Mouse (Mus musculus) myocyte (in vitro differentiated cells): ENCODE data around the gene Efcab11.

Experiments used
- MAX ChIP-seq: IDR thresholded peaks from one replicate; pipeline ENCODE4 v1.6.1; 2011; ENCODE audit warnings: low read depth, mild to moderate bottlenecking, control low read depth
- MYOG ChIP-seq, 3 experiments: IDR thresholded peaks; one replicate each; pipeline ENCODE4 v1.6.1; 2011; ENCODE audit warnings: control low read depth in 2 of 3, low read depth in 2 of 3, mild to moderate bottlenecking in 2 of 3; ENCODE audit not compliant: insufficient read length in 2 of 3, control insufficient read depth in 1 of 3, insufficient read depth in 1 of 3
- POLR2A ChIP-seq: IDR thresholded peaks from one replicate; pipeline ENCODE4 v1.6.1; 2011; ENCODE audit warnings: low read depth, mild to moderate bottlenecking, control low read depth, moderate library complexity; ENCODE audit not compliant: insufficient read length
- POLR2AphosphoS2 ChIP-seq: IDR thresholded peaks from one replicate; pipeline ENCODE4 v1.6.1; 2011; ENCODE audit warnings: low read depth, control low read depth; ENCODE audit not compliant: insufficient read length
- SRF ChIP-seq: IDR thresholded peaks from one replicate; pipeline ENCODE4 v1.6.1; 2011; ENCODE audit warnings: low read depth; ENCODE audit not compliant: control insufficient read depth, insufficient read length
- TCF12 ChIP-seq: IDR thresholded peaks from one replicate; pipeline ENCODE4 v1.6.1; 2011; ENCODE audit warnings: mild to moderate bottlenecking, control low read depth; ENCODE audit not compliant: poor library complexity, insufficient read depth, severe bottlenecking
- TCF3 ChIP-seq: IDR thresholded peaks from one replicate; pipeline ENCODE4 v1.6.1; 2011; ENCODE audit warnings: low read depth, control low read depth; ENCODE audit not compliant: insufficient read length

GRCm38 (mm10) chr12:99648781-99649180, 235.5 kb downstream of the Efcab11 start:
- no peak for TF ChIP-seq POLR2A
- TF ChIP-seq POLR2AphosphoS2, result no peak
- TF ChIP-seq TCF3, result no peak
- TF ChIP-seq SRF, result no peak
- TF ChIP-seq MYOG (IDR thresholded peaks at IDR 0.05; ENCODE audit: control insufficient read depth in 1 of 3, insufficient read depth in 1 of 3, insufficient read length in 2 of 3, low read depth in 2 of 3), result no peak
- TF ChIP-seq MAX, result no peak
- TF ChIP-seq TCF12, result no peak
